Mouse (Mus musculus) thymus, adult 2 months (tissue): ENCODE results near the gene Gramd2.
"Not testable (repeated sequence)": the region's sequence is repeated elsewhere in the genome, so short reads cannot be mapped to it uniquely, and the experiment has no call there.

ENCODE experiments used
- CTCF ChIP-seq: fragments of 200-500 bp; IDR thresholded peaks from 2 replicates; pipeline ENCODE4 v1.5.1; 2012; ENCODE audit warnings: mild to moderate bottlenecking, control low read depth, low read length, moderate library complexity, borderline replicate concordance; ENCODE audit not compliant: control insufficient read depth, poor library complexity, insufficient read depth; ENCODE audit errors: extremely low read depth
- POLR2A ChIP-seq: fragments of 200-500 bp; IDR thresholded peaks from 2 replicates; pipeline ENCODE4 v1.6.1; 2012; ENCODE audit warnings: mild to moderate bottlenecking, low read length, control low read depth, moderate library complexity; ENCODE audit not compliant: control insufficient read depth, poor library complexity, insufficient read depth; ENCODE audit errors: extremely low read depth

DNA sequence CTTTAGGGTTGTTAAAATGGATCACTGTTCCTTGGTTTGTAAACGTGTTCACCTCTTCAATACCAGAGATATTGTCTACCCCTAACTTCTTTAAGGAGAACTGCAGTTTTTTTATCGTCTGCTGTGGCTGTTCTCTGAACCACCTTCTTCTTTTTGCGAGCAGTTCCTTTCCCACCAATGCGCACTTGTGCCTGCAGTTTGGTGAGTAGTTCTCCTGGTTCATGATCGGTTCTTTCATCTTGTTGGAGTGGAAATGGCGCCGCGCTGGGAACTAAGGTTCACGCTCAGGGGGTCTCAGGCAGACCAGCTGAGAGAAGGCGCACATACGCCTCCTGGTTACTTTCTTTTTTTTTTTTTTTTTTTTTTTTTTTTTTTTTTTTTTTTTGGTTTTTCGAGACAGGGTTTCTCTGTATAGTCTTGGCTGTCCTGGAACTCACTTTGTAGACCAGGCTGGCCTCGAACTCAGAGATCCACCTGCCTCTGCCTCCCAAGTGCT is 87.1 kb downstream of the Gramd2 start:
- TF ChIP-seq POLR2A, CTCF: not testable (repeated sequence)
